Mouse (Mus musculus) erythroid progenitor cell, adult 5-6 weeks (primary cell): ENCODE results near the gene Zer1. TPM values are rescaled to one million over a fixed set of nuclear protein-coding genes. Genes with fewer than 3 reads are reported as not detected.
"Not testable (repeated sequence)": the region's sequence is repeated elsewhere in the genome, so short reads cannot be mapped to it uniquely, and the experiment has no call there.

Experiments
- ATAC-seq: replicated peaks from 2 replicates; pipeline ENCODE4 v1.8.0; 2016; ENCODE audit warnings: moderate number of reproducible peaks, mild to moderate bottlenecking, moderate TSS enrichment, inconsistent platforms; ENCODE audit not compliant: poor library complexity, low FRiP score, severe bottlenecking
- total RNA-seq, 2 experiments: library from RNA; stranded (forward) in 1 of 2; stranded (reverse) in 1 of 2; fragments of 150-400 nt in 1 of 2; fragments of 186-747, 209-891 nt in 1 of 2; gene quantifications; 2 replicates each; pipeline versions ENCODE4 v1.2.3 to v1.2.4; 2015 to 2017; ENCODE audit warnings: low replicate concordance in 2 of 2

The Zer1 gene
- 10.9 and 27.4 TPM in 2 replicates for total RNA-seq (2015; ENCODE audit: low replicate concordance)
- 6.7 and 11.7 TPM in 2 replicates for total RNA-seq (2017; ENCODE audit: low replicate concordance)

DNA sequence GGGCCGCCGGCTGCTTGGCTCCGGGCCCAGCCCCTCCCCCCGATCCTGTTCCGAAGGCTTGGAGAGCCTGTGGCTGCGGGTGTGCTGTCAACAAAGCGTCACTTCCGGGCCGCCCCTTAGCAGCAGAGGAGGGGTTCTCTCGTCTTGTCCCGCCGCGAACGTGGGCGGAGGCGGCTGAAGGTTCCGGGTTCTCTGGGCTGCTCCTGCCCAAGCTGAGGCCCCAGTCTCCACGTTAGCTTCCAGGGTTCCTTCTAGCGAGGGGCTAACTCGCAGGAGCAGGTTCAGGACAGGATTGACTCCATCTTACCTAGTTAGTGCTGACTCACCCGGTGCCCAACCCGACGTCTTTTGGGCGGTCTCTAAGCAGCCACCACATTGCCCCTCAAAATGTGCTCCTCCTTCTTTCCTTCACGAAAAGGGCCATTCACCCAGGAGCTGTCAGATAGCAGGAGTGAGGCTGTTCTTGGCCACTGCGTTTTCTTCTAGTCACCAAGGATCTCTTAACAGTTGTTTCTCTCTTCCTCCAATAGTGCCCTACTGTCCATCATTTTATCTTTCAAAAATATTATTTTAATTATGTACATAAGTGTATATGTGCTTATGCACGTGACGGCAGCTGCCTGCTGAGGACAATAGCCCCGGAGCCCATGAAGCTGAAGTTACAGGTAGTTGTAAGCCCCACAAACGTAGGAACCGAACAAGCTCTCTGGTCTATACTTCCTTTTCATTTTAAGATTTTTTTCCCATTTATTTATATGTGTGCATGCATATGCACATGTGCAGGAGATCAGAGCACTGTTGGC lies at the start of gene Zer1:
Gene Zer1 (minus strand): TSS at position 114 of the 803 bp plus-strand sequence.
- peak; percentile 92 for ATAC-seq

- no peak for ATAC-seq
These were observed 49.3 kb upstream of the Zer1 start for GRCm38 (mm10) chr2:30173541-30174240.

- ATAC-seq, result no peak
These were observed 47.6 kb upstream of the Zer1 start for GRCm38 (mm10) chr2:30171997-30172382.

DNA sequence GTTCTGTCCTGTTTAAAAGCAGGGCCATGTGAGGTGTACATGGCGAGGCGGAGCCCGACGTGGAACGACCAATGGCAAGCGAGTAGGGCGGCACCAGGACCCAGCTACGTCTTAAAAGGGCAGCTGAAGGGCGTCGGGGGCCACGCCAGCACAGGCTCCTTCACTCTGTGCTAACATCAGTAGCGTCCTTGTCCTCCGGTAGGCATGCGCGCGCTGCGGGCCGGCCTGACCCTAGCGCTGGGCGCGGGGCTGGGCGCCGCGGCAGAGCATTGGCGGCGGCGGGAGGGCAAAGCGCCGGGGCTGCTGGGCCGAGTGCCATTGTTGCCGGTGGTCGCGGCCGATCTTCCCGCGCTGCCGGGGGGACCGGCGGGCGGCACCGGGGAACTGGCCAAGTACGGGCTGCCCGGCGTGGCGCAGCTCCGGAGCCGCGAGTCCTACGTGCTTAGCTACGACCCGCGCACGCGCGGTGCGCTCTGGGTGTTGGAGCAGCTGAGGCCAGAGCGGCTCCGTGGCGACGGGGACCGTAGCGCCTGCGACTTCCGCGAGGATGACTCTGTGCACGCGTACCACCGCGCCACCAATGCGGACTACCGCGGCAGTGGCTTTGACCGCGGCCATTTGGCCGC lies 47.1 kb upstream of the Zer1 start, which contains the start of gene Endog:
Gene Endog (plus strand): TSS at position 123 of the 626 bp plus-strand sequence.
- ATAC-seq, result peak; percentile 65

DNA sequence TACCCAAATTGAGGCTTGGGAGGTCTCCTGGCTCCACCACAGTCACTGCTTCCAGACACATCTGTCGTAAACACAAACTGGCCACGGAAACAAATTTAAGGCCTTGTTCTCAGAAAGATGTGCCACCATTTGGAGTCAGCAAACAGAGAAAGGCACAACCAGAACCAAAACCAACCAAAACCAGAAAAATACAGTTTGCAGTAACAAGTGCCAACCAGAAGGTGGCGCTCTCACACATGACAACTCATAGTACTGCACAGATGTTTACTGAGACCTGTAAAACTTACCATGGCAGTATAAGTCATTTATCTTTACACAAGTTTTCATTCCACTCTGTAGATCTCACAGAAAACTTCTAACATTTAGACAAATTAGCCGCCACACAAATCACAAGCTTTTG lies 42.3 kb upstream of the Zer1 start:
- ATAC-seq, result no peak

DNA sequence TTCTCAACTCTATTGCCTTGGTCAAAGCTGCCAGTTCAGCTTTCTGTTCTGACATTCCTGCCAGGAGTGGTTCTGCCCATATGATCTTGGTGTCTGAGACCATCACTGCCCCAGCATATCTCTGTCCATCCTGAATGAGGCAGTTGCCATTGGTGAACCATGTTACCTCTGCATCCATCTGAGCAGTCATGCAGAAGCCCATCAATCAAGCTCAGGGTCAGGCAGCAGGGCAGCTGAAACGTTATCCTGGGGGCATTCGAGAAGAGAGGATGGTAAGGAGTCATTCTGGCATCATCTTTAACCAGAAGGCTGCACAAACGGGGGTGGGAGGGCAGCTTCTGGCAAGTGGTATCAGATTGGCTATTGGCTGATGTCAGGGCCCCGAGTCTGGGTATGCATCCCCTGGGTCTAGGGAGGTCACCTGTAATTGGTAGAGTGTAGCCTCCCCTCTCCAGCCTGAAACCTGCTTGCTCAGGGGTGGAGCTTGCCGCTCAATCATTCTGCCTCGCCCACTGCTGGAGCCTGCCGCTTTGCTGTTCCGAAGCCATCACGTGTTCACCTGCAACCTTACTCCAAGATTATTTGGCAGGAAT lies 40.1 kb upstream of the Zer1 start:
- no peak for ATAC-seq

DNA sequence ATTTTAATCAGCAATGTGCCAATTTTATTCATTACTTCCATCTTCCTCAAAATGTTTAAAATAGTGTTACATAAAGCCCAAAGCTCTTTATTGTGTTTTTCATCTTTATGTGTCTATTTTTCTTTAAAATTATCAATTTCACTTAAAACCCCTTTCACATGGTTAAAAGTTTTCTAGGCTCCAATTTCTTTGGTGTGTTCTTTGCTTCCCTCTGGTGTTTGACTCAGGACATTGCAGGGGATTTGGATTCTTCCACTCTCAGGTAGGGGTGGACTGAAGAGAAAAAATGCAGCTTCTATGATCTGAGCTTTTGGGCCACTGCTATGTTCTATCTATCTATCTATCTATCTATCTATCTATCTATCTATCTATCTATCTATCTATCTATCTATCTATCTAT lies 37.4 kb upstream of the Zer1 start:
- ATAC-seq, result no peak

DNA sequence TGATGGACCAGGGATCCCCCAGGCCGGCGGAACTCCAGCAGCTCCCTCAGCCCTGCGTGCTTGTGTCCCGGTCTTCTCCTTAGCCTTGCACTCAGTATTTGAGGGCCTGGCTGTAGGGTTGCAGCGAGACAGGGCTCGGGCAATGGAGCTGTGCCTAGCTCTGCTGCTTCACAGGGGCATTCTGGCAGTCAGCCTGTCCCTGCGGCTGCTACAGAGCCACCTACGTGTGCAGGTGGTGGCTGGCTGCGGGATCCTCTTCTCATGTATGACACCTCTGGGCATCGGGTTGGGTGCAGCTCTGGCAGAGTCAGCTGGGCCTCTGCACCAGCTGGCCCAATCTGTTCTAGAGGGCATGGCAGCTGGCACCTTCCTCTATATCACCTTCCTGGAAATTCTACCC lies 35.5 kb upstream of the Zer1 start:
- ATAC-seq, result not testable (repeated sequence)

- ATAC-seq, result no peak
These were observed 28.2 kb upstream of the Zer1 start for GRCm38 (mm10) chr2:30152616-30153015.

GRCm38 (mm10) chr2:30151840-30152239 lies 27.5 kb upstream of the Zer1 start:
- ATAC-seq, result no peak

- no peak for ATAC-seq
These were observed 23.1 kb upstream of the Zer1 start for GRCm38 (mm10) chr2:30147466-30147865.

DNA sequence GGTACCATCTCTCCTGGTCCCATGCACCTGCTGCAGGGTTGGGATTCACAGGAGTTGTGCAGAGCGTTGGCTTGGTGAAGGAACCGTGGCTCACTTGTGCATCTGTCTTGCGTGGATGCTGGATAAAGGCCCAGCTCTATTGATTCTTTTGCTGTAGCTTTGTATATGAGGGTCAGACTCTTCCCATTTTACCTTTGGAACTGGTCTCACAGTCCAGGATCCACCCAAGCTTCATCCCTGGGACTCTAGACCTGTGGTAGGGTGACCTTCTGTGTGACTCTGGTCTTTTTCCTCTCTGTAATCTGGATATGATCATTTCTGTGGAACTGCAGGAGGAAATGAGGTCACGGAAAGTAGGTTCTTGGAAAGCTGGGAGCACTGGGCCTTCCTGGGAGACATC lies 20.1 kb upstream of the Zer1 start:
- no peak for ATAC-seq

DNA sequence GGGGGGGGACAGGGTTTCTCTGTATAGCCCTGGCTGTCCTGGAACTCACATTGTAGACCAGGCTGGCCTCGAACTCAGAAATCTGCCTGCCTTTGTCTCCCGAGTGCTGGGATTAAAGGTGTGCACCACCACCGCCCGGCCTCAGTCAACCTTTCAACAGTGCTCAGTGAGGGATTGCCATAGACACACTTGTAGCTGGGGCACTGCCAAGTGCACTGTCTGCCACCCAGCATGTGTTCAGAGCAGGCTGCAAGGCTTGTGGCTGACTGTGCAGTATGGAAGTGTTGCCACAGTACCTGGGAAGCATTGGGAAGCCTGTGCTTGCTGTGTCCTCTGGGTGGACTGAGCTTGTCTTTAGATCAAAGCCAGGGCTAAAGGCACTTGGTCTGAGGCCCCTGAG lies 15.6 kb upstream of the Zer1 start:
- not testable (repeated sequence) for ATAC-seq

DNA sequence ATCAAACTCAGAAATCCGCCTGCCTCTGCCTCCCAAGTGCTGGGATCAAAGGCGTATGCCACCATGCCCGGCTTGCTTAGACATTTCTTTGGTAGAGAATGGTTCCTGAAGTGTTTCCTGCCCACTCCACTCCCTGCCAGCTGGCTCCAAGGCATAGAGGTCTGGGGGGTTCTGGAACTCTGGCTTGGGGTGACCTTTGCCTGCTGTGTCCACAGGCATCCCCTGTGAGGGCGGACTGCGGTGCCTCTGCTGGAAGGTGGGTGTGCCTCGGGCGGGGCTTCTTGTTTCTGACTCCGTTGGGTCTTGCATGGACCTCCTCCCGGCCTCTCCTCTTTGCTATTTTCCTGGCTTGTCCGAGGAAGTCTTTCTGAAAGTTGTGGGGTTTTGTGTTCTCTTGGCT lies 12.1 kb upstream of the Zer1 start:
- no peak for ATAC-seq

DNA sequence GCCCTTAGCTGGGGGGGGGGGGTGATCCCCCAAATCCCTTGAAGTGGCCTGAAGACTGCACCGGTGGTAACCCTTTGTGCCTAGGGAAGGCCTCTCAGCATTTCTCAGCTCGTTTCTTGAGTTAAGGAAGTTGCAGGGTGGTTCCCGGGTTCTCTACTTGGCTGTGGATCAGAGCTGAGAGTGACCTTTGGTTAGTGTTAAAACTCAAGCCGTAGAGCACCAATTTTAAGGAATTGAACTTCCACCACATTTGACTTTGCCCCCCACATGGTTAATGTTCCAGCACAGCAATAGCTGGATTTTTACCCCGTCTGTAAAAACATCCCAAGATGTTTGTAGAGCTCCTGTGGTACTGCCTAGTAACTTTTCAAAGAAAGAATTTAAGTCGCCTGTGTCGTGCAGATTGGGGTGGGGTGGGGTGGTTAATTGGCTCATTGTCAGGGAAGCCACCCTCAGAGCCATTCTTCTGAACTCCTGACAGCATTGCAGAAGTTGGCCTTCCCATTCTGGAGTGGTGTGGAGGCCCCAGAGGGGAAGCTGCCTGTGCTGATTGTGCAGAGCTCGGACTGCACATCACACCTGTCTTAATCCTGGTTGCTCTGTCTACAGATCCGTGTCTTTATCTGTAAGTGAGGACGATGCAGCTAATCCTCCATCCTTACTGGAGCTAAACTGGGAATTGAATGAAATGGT lies 10.7 kb upstream of the Zer1 start:
- no peak for ATAC-seq

- ATAC-seq, result no peak
These were observed 10.0 kb upstream of the Zer1 start for GRCm38 (mm10) chr2:30134378-30134711.

DNA sequence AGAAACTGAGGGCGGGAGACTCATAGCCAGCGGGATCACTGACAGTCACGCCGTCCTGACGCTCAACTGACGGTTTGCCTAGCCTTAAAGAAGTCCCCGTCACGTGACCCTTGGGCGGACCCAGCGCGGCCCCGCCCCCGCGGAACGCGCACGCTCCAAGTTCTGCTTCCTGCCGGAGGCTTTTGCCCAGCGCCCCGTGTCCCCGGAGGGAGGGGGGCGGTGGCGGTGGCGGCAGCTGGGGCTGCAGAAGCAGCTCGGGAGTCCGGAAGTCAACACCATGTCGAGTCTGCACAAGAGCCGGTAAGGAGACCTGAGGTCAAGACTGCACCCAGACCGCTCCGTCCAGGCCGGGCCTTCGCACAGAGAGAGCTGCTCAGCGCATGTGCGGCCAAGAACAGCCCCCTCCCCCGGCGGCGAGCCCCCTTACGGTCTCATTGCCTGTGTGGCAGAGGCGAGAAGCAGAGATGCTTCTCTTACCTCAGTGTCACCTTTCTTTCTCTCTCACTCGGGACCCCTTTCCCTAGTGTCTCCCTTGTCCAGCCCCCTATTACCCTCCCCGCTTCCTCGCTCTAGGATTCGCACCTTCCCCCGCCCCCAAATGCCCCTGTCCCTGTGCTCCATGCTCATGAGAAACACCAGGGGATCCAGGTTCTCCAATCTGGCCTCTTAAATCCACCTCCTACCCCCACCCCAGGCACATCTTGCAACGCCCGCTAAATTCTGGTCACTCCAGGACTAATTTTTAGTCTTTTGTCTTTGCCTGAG lies 9.4 kb upstream of the Zer1 start, which contains the start of gene Tbc1d13:
Gene Tbc1d13 (plus strand): TSS at position 134 of the 765 bp plus-strand sequence.
- ATAC-seq, result peak; percentile 93

DNA sequence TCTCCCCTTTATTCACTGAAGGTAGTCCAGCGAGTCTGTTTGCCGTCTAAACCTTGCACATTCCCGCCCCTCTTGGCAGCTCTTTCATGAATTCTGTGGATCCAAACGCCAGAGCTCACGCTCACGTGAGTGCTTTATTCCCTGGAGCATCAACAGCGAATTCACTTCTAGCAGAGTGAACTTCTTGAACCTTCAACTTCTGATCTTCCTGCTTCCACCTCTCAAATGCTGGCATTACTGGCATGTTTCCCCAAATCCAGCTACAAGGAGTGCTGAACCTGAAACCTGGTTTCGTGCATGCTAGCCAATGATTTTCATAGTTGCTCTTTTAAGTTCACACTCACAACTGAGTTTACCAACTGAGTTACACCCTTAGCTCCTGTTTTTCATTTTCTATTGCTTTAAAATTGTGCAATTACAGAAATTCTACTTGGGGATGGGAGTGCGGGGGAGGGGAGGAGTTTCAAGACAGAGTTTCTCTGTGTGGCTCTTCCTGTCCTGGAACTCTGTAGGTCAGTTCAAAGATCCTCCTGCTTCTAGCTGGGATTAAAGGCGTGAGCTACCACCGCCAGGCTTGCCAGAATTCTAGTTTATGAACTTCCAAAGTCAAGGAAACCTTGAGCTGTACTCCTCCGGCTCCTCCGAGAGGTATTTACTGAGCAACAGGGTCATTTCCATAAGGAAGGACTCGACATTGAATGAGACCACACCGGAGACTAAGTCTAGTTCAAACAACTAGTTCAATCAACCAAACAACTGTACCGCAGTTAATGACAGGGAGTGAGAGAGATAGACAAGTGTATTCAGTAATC lies 8.6 kb upstream of the Zer1 start:
- no peak; the same call in none of the 2 replicates for ATAC-seq
